Mouse (Mus musculus) monocyte, adult 2 months (primary cell): ENCODE measurements around the gene Zfp839.

ENCODE experiments used
- DNase-seq, 2 experiments: peaks; one replicate each; pipeline ENCODE4 v3.0.0; 2022; ENCODE audit warnings: low spot score in 2 of 2, low read depth in 1 of 2

Zfp839 gene

GRCm38 (mm10) chr12:110871247-110871646, 21.2 kb downstream of the Zfp839 start:
- DNase-seq: no peak

DNA sequence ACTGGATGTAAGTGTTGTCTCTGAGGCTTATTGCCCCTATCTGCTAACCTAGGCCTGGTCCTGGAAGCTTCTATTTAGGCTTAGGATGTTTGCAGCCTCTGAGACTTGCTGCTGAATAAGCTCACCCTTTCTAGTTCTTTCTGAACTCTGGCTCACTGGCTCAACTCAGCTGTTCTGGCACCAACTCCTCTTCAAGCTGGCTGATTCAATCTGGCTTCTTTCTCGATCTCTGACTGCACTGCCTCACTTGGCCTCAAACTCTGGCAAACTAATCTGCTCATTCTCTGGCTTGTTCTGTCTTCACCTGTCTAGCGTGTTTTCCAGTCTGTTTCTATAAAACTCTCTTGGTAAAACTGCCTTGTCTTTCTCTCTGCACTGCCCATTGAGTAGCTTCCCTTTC, 25.3 kb downstream of the Zfp839 start:
- no peak for DNase-seq

GRCm38 (mm10) chr12:110882291-110882690, 32.2 kb downstream of the Zfp839 start:
- DNase-seq: no peak

- no peak for DNase-seq
Observed at GRCm38 (mm10) chr12:110885251-110885650, 35.2 kb downstream of the Zfp839 start.

- DNase-seq: no peak
Observed at GRCm38 (mm10) chr12:110888106-110888505, 38.1 kb downstream of the Zfp839 start.

- no peak for DNase-seq
Observed at GRCm38 (mm10) chr12:110888606-110889005, 38.6 kb downstream of the Zfp839 start.

GRCm38 (mm10) chr12:110889036-110890020, 39.3 kb downstream of the Zfp839 start, which contains the start of the genes Cinp and Tecpr2:
Gene Cinp (minus strand): TSS chr12:110889145.
Gene Tecpr2 (plus strand): TSS chr12:110889264.
- DNase-seq: peak; percentile 86 to 87

DNA sequence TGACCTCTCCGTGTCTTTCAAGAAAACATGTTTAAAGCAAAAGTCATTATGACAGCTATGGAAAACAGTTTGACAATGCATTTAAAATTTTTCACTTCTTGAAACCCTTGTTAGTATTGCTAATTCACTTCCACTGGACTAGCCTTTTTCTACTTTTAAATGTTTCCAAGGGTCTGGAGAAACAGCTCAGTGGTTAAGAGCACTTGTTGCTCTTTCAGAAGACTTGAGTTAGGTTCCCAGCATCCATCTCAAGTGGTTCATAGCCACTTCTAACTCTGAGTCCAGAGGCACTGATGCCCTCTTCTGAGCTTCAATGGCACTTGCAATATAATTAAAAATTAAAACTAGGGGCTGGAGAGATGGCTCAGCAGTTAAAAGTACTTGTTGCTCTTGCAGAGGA, 41.8 kb downstream of the Zfp839 start:
- no peak for DNase-seq

GRCm38 (mm10) chr12:110902106-110902505, 52.1 kb downstream of the Zfp839 start:
- DNase-seq: no peak

DNA sequence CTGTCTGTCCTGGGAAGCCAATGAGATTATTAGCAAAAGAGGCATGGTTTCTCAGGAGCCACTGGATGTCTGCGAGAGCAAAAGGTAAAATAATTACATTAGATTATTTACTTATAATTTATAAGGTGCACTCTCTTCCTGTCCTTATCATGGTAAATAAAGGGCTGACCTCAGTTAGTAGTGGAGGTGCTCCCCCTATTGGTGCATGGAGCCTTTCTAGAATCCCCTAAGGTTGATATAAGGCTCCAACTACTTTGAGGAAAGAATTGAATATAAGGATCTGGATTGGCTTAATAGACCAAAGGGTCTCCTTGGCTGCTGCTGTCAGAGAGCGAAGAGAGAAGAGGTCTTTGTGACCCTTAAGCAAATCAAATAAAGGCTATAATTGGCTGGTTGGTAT, 53.5 kb downstream of the Zfp839 start:
- no peak for DNase-seq

GRCm38 (mm10) chr12:110907845-110908244, 57.8 kb downstream of the Zfp839 start:
- DNase-seq: no peak

DNA sequence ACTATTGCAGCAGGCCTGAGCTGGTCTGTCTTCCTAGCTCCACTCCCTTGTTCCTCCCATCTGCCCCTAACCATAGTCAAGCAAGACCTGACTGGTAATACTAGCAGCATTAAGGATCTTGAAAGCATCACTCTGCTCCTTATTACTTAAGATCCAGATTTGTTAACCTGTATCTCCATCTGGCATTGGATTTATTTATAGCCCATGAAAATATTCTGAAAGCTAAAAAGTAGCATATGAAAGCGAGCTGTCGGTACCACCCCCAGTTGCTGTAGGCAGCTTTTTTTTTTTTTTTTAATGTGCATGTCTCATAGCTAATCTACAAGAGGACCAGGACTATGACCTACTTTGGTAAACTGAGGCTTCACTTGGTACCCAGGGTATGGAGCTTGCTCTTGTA, 59.9 kb downstream of the Zfp839 start:
- no peak for DNase-seq

GRCm38 (mm10) chr12:110915761-110916160, 65.7 kb downstream of the Zfp839 start:
- DNase-seq: no peak
